Mouse (Mus musculus) CH12.LX (cell line): ENCODE data around the gene Spata13.

ENCODE experiments used
- CHD2 ChIP-seq: IDR thresholded peaks from 2 replicates; pipeline ENCODE4 v1.6.1; 2011; ENCODE audit warnings: low read length, improper control_type of control experiment
- CTCF ChIP-seq, 2 experiments: IDR thresholded peaks in 1 of 2; conservative IDR thresholded peaks in 1 of 2; 2 replicates each; pipeline ENCODE4 v1.5.1; 2011 to 2012; ENCODE audit warnings: low read depth in 2 of 2, low read length in 2 of 2, improper control_type of control experiment in 1 of 2, inconsistent platforms in 1 of 2, mild to moderate bottlenecking in 1 of 2, moderate library complexity in 1 of 2
- EP300 ChIP-seq: IDR thresholded peaks from 2 replicates; pipeline ENCODE4 v1.6.1; 2011; ENCODE audit warnings: low read length, improper control_type of control experiment
- MAFK ChIP-seq: IDR thresholded peaks from 2 replicates; pipeline ENCODE4 v1.6.1; 2011; ENCODE audit warnings: low read length, improper control_type of control experiment; ENCODE audit not compliant: insufficient replicate concordance
- MAX ChIP-seq: IDR thresholded peaks from 2 replicates; pipeline ENCODE4 v1.6.1; 2011; ENCODE audit warnings: low read length, improper control_type of control experiment
- MEF2A ChIP-seq: IDR thresholded peaks from 2 replicates; pipeline ENCODE4 v1.6.1; 2014; ENCODE audit warnings: low read depth, mild to moderate bottlenecking, inconsistent platforms, low read length, improper control_type of control experiment, borderline replicate concordance
- POLR2A ChIP-seq: IDR thresholded peaks from 2 replicates; pipeline ENCODE4 v1.6.1; 2011; ENCODE audit warnings: low read depth, mild to moderate bottlenecking, improper control_type of control experiment, low read length
- SIN3A ChIP-seq: IDR thresholded peaks from 2 replicates; pipeline ENCODE4 v1.6.1; 2012; ENCODE audit warnings: low read length, improper control_type of control experiment, inconsistent platforms
- UBTF ChIP-seq: IDR thresholded peaks from 2 replicates; pipeline ENCODE4 v1.6.1; 2012; ENCODE audit warnings: low read depth, mild to moderate bottlenecking, inconsistent platforms, low read length, improper control_type of control experiment, moderate library complexity
- ZC3H11A ChIP-seq: IDR thresholded peaks from 2 replicates; pipeline ENCODE4 v1.6.1; 2012; ENCODE audit warnings: low read depth, mild to moderate bottlenecking, inconsistent platforms, low read length, improper control_type of control experiment
- ZMIZ1 ChIP-seq: IDR thresholded peaks from 2 replicates; pipeline ENCODE4 v1.6.1; 2012; ENCODE audit warnings: low read depth, mild to moderate bottlenecking, inconsistent platforms, low read length, improper control_type of control experiment

DNA sequence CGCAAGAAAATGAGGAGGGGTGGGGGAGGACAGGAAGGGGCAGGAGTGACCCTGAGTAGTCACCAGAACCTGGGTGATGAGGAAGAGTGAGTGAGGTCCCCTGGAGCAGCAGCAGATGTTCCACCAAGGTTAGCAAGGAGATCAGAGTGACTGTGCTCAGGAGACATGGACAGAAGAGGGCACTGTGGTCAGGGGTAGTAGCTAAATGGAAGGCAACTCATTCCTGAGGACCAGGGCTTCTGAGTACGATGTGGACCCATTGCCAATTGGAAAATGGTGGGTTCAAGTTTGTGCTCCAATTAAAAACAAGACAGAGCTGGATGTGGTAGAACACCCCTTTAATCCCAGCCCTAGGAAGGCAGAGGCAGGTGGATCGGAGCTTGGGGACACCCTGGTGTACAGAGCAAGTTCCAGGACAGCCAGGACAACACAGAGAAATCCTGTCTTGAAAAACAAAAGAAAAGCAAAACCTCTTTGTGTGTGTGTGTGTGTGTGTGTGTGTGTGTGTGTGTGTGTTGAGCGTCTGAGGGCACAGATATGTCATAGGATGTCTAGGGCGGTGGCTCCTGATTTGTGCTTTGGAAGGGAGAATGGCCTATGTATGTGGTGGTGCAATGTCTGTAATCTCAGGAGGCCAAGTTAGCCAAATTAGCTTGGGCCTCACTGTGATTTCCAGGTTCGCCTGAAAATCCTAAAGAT is 77.9 kb downstream of the Spata13 start:
- TF ChIP-seq MAFK (no peak), SIN3A (no peak), POLR2A (no peak), CTCF (conservative IDR thresholded peaks at IDR 0.05 in 1 of 2, IDR thresholded peaks at IDR 0.05 in 1 of 2; ENCODE audit: low read depth in 2 of 2, low read length in 2 of 2) (peak in 1 of 2 experiments; percentile 68; a peak in 2 of 4 replicates), ZMIZ1 (no peak), EP300 (no peak), UBTF (no peak), CHD2 (no peak), ZC3H11A (peak; percentile 35; the same call in 1 of the 2 replicates), MAX (no peak), MEF2A (no peak)
